9 mouse cellular contexts compared by ENCODE assay signal in the genomic region with DNA sequence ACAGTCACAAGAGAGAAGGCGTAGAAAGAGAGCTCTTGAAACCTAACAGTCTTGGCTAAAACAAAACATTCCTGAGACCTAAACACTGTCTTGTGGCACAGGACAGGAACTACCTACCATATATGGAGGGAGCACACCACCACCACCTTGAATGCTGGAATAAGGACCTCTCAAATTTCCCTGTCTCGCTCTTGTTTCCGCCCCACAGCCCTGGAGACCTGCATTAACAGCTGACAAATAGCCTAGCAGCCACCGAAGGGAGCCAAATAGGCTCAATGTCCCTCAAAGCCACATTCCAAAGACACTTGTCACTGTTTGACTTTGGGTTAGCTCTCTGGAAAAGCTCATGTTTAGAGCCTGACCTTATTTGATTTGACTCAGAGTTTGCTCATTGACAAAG. TPM values are rescaled to one million over a fixed set of nuclear protein-coding genes. Genes with fewer than 3 reads are reported as not detected.
DNase-seq lines count a peak whose midpoint lies in the region; ATAC-seq and TF ChIP-seq lines count a peak whose summit lies in the region.
"Not testable (repeated sequence)": the region's sequence is repeated elsewhere in the genome, so short reads cannot be mapped to it uniquely, and the experiment has no call there.
"Had no signal": no experiment of that assay in that cellular context is flagged by ENCODE, and none has a peak within 500 bp of the region (broad histone marks: within the 10 kb centered on the region; RNA-seq: fewer than 3 reads in every experiment).

No protein-coding gene starts in this region.

- WGBS in liver, embryonic 16.5 days (ENCODE audit: insufficient replicate concordance): 60% methylated on average over 4 of the region's 4 CpGs
- WGBS in lung, embryonic 15.5 days: 32% methylated on average over 4 of the region's 4 CpGs
- 47% methylated on average over 4 of the region's 4 CpGs for WGBS in stomach, postnatal 0 days

- peak; percentile 16; the same call in 1 of the 2 replicates for ATAC-seq in liver, embryonic 16.5 days (ENCODE audit: low read depth)
- ATAC-seq in lung, embryonic 15.5 days (ENCODE audit: borderline replicate concordance, extremely low read depth, low FRiP score, low TSS enrichment): peak; percentile 59; the same call in 1 of the 2 replicates
- peak; percentile 77 for ATAC-seq in stomach, postnatal 0 days (ENCODE audit: low FRiP score, low TSS enrichment)

- H3K4me1 ChIP-seq in liver, embryonic 16.5 days (ENCODE audit: control insufficient read depth, low read depth, low read length); lung, embryonic 15.5 days; stomach, postnatal 0 days (replicated peaks; ENCODE audit: control insufficient read depth, insufficient read depth): not testable (repeated sequence)

- H3K9me3 ChIP-seq in liver, embryonic 16.5 days (replicated peaks; ENCODE audit: control insufficient read depth, low read length); lung, embryonic 15.5 days; stomach, postnatal 0 days (ENCODE audit: control insufficient read depth, low read length): not testable (repeated sequence)

- not testable (repeated sequence) for TF ChIP-seq CTCF in stomach, postnatal 0 days (IDR thresholded peaks at IDR 0.05; ENCODE audit: low read depth)

- H3K9ac ChIP-seq in liver, embryonic 16.5 days (ENCODE audit: low read depth, low read length); lung, embryonic 15.5 days; stomach, postnatal 0 days (ENCODE audit: low read length): not testable (repeated sequence)

- H3K27ac ChIP-seq in liver, embryonic 16.5 days (ENCODE audit: low read length); lung, embryonic 15.5 days; stomach, postnatal 0 days (replicated peaks): not testable (repeated sequence)

- not testable (repeated sequence) for TF ChIP-seq EP300 in stomach, postnatal 0 days (optimal IDR thresholded peaks at IDR 0.05)

- not testable (repeated sequence) for H3K4me2 ChIP-seq in liver, embryonic 16.5 days (ENCODE audit: low read depth, low read length); lung, embryonic 15.5 days; stomach, postnatal 0 days (replicated peaks; ENCODE audit: low read depth)

- peak; percentile 3 for DNase-seq in 3T3-L1 (ENCODE audit: low read depth, low spot score)
- peak; percentile 18 for DNase-seq in adrenal gland, adult 2 months
- peak; percentile 48 for DNase-seq in kidney, adult 11 months
- peak; percentile 13 for DNase-seq in kidney, postnatal 10 days
- peak; percentile 62 for DNase-seq in lung, postnatal 36 days
- DNase-seq in stomach, postnatal 0 days (ENCODE audit: low spot score): peak; percentile 12

- not testable (repeated sequence) for H3K4me3 ChIP-seq in liver, embryonic 16.5 days (ENCODE audit: low read depth, low read length); lung, embryonic 15.5 days; stomach, postnatal 0 days (ENCODE audit: low read depth, low read length)

- not testable (repeated sequence) for H3K36me3 ChIP-seq in liver, embryonic 16.5 days (ENCODE audit: control insufficient read depth, insufficient read depth); lung, embryonic 15.5 days; stomach, postnatal 0 days (ENCODE audit: control insufficient read depth, insufficient read depth, low read length)

- not testable (repeated sequence) for H3K27me3 ChIP-seq in liver, embryonic 16.5 days (ENCODE audit: control insufficient read depth, insufficient read depth, low read depth, low read length); lung, embryonic 15.5 days; stomach, postnatal 0 days (ENCODE audit: control insufficient read depth, insufficient read depth, low read length)

RNA-seq across cellular contexts. Expression of a gene that starts 40.2 kb away (rescaled TPM):
- 10 to 100 TPM; 42.2 to 43.2 TPM for total RNA-seq in adrenal gland, adult 2 months (2021)
- polyA plus RNA-seq in adrenal gland, adult 2 months (2012; rRNA removed): 169 and 206 TPM in 2 replicates
- polyA plus RNA-seq in liver, embryonic 16.5 days (2015; fragmentation: Nextera tagmentation; extraction: Ambion mirVana): 14.0 and 14.3 TPM in 2 replicates
- 47.6 and 55.2 TPM in 2 replicates for polyA plus RNA-seq in lung, embryonic 15.5 days (2015; fragmentation: Nextera tagmentation; extraction: Ambion mirVana)
- 32.6 and 38.5 TPM in 2 replicates for polyA plus RNA-seq in stomach, postnatal 0 days (2015; fragmentation: Nextera tagmentation; extraction: Ambion mirVana)

RNA-seq across cellular contexts. Expression of a gene that starts 59.8 kb away (rescaled TPM):
- 1 to 10 TPM; 4.5 to 5.9 TPM for total RNA-seq in adrenal gland, adult 2 months (2021)
- polyA plus RNA-seq in adrenal gland, adult 2 months (2012; rRNA removed): 0.69 and 1.1 TPM in 2 replicates
- polyA plus RNA-seq in liver, embryonic 16.5 days (2015; fragmentation: Nextera tagmentation; extraction: Ambion mirVana): 2.4 and 2.7 TPM in 2 replicates
- 0.64 and 0.84 TPM in 2 replicates for polyA plus RNA-seq in lung, embryonic 15.5 days (2015; fragmentation: Nextera tagmentation; extraction: Ambion mirVana)
- polyA plus RNA-seq in stomach, postnatal 0 days (2015; fragmentation: Nextera tagmentation; extraction: Ambion mirVana): 0.51 and 0.61 TPM in 2 replicates
- polyA plus RNA-seq: erythroblast, embryonic 14.5 days had no signal

Comparison
In these comparisons a context has a peak if more than half of its experiments do, and no peak if none do; other contexts are left out.
1. DNase-seq: peak in every context shown above with its lines; median percentile 62 in lung, postnatal 36 days; 48 in kidney, adult 11 months; 18 in adrenal gland, adult 2 months; 13 in kidney, postnatal 10 days; 12 in stomach, postnatal 0 days; 3 in 3T3-L1.
2. ATAC-seq: peak in every context shown above with its lines; median percentile 77 in stomach, postnatal 0 days; 59 in lung, embryonic 15.5 days; 16 in liver, embryonic 16.5 days.